Mouse (Mus musculus): ENCODE measurements at regions not wholly inside any gene's neighbourhood (a gene's known extent, or its start where the extent isn't known, plus 50 kb on each side); places are given as distances from the start of the nearest gene placed in this dataset.

DNA sequence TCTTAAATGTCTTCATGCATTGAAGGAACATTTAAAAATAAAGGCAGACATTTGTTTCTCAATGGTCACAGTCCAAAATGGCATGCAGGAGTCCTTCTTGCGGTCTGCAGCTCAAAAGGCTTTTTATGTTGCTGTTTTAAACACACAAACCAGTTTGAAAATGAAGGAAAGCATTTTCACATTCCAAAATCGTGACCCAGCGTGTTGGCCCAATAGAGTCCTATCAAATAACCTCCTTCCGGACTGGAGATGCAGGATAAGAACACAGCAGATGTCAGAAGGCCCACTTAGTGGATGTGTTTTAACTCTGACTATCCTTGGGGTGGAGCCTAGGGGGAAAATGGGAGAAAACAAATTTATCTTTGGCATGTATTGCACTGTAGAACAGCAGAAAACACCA, 263.4 kb upstream of the Pik3r1 start:
- TF ChIP-seq CTCF (IDR thresholded peaks at IDR 0.05; ENCODE audit: borderline replicate concordance, insufficient read depth, low read depth, low read length) (no peak), POLR2A (IDR thresholded peaks at IDR 0.05; ENCODE audit: borderline replicate concordance, insufficient read depth, low read length) (no peak)

Measured in cerebellum, adult 2 months (tissue).